Mouse (Mus musculus): Measurements from ENCODE around the gene Slain2. TPM values are rescaled to one million over a fixed set of nuclear protein-coding genes. Genes with fewer than 3 reads are reported as not detected.
A peak's percentile ranks its signal among the peaks of the same experiment; 100 is the strongest.
"Not testable (repeated sequence)": the region's sequence is repeated elsewhere in the genome, so short reads cannot be mapped to it uniquely, and the experiment has no call there.

The Slain2 gene
- polyA plus RNA-seq, 1 experiment from 2014 or later, result 11.8 TPM

DNA sequence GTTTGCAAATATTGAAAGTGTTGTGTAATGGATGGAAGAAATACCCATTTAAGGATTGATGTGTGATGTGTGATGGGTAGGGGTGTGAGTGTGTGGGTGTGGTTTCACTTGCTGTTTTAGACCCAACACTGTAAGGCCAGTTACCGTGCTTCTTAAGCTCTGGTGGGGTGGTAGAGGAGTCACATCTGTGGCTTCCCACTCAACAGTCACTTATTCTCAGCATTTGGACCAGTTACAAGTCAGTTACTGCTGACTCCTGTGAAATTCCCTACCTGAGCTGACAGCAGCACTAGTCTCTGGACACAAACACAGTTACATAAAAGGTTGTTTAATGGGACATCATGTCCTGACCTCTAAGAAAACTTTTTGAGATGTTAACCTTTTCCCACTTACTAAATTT, 34.0 kb downstream of the Slain2 start:
- no peak for DNase-seq (ENCODE audit: low spot score)

DNA sequence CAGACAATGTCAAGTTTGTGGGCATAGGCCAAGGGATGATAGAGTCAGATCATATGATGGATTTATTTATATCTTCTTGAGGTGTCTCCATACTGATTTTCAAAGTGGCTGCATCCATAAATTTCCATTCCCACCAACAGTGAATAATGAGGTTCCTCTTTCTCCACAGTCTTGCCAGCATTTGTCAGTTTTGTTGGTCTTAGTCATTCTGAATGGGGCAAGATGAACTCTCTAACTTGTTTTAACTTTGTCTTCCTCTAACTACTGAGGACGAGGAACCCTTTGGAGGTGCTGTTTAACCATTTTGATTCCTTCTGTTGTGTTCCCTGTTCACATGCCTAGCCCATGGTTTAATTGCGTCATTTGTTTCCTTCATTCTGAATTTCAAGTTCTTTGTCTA, 36.1 kb downstream of the Slain2 start:
- DNase-seq (ENCODE audit: low spot score), result no peak

DNA sequence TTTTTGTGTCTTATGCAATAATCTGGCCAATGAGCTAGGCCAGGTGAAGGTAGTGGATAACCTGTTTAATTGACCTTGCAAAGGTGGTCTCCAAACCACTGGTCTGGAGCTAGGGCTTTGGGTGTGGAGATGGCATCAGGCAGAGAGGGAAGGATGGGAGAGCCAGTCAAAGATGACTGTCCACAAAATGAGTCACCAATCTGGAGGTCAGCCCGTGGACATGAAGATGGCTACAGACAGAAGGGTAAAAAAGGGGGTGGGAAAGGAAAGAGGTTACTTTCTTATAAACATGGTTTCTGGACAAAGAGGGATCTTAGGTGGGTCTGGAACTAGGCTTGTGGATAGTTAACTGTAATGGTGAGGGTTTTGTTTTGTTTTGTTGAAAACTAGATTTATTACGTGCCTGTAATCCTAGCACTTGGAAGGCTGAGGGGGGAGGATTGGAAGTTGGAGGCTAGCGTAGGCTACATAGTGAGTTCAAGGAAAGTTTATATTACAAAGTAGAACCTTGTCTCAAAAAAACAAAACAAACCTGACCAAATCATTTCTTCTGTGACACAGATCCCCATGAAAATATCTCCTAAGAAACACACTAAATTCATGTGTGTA, 40.0 kb downstream of the Slain2 start:
- DNase-seq (ENCODE audit: low spot score), result no peak

DNA sequence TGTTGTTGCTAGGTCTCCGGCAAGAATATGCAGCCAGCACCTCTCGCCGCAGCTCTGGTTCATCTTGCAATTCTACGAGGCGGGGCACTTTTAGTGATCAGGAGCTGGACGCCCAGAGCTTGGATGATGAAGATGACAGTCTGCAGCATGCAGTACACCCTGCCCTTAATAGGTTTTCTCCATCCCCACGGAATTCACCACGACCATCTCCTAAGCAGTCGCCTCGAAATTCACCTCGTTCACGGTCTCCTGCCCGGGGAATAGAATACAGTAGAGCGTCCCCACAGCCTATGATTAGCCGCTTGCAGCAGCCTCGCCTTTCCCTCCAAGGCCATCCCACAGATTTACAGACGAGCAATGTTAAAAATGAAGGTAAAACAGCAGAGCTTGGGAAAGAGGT, 43.2 kb downstream of the Slain2 start:
- no peak for DNase-seq (ENCODE audit: low spot score)

DNA sequence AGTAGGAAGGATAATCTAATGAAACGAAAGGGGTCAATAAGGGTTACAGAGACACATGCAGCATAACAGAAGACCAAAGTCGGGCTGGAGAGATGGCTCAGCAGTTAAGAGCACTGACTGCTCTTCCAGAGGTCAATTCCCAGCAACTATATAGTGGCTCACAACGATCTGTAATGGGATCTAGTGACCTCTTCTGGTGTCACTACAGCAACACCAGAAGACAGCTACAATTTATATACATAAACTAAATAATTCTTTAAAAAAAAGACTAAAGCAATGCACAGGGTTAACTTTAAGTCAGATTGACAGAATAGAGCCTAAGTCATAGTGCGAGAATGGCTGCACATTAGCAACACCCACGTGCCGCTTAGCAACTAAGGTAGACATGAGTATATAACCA, 46.0 kb downstream of the Slain2 start:
- no peak for DNase-seq (ENCODE audit: low spot score)

DNA sequence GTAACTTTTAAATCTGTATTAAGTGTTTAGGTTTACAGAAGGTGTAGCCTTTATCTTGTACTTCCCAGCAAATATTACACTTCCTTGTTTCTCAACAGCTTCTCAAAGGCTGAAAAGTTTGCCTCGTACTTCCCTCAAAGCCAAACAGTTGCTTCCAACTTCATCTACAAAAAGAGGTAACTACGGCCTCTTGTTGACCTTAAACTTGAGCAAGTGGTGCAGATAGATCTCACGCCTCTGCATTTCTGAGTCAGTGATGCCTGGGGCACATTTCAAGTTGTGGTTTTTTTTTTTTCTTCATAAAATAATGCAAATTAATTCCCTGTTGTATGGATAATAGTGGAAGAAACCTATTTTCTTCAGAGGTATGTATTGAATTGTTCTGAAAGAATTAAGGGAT, 51.6 kb downstream of the Slain2 start:
- DNase-seq (ENCODE audit: low spot score), result no peak

DNA sequence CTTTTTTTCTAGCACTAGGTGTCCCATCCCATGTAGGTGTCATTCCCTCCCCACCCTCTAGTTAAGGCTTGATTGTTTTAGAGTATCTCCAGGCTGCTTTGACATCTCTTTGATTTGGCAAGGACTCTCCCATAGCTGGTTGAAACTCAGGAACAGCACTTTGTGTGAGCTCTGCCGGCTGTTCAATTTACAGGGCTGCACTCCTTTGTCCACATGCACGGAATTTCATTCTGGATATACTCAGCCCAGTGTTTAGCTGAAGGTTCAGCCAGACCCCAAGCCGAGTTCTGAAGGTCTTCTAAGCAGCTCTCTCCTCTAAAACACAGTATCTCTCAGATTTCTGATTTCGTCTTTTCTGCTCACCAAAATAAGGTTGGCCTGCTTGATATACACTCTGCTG, 58.3 kb downstream of the Slain2 start:
- DNase-seq (ENCODE audit: low spot score), result no peak

DNA sequence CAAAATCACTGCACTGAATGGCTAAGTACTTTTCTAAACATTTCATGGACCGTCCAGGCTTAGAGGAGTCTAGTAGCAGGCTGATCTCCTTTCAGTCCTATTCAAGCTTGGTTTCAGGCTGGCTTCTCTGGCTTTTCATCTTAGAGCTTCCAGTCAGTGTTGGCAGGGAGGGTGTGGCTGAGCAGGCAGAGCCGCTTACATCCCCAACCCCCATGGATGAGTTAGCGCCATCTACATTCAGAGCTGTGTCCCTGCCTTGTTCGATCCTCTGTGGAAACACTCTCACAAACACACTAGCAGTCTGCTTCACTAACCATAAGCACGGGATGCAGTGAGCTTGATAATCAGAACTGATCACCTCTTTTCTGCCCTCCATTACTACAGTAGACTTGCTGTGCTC, 58.8 kb downstream of the Slain2 start:
- DNase-seq (ENCODE audit: low spot score), result no peak

DNA sequence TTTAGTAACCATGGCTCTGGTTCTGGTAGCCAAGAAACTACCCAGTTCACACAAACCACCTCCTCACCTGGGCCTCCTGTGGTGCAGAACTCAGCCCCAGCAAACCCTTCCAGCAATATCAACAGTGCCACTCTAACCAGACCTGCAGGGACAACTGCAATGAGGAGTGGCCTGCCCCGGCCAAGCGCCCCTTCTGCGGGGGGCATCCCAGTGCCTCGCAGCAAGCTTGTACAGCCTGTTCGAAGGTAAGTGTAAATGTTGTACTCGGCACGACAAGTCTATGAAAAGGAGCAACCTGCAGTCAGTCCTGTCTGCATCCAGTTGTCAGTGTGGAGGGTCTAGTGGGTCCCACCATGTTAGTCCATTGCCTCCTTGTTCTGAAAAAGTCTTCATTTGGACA, 60.5 kb downstream of the Slain2 start, which contains the start of gene Gm10135:
Gene Gm10135, minus strand, starts transcription at position 101 of the 400 bp plus-strand sequence.
- no peak for DNase-seq (ENCODE audit: low spot score)

DNA sequence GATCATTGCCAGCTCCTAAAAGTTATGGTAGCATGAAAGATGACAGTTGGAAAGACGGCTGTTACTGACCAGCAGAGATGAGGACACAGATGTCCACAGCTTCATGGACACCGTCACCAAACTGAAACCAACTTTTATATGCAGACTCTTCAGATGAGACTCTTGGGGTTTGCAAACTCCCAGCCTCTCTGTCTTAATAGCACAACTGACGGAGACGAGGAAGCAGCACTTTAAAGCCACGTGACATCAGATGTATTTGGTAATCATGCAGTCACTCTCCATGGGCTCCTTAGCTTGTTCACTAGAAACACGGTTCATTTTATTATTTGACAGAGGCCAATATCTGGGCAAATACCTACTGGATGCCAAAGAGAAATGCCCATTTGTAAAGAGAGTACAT, 61.9 kb downstream of the Slain2 start:
- no peak for DNase-seq (ENCODE audit: low spot score)

DNA sequence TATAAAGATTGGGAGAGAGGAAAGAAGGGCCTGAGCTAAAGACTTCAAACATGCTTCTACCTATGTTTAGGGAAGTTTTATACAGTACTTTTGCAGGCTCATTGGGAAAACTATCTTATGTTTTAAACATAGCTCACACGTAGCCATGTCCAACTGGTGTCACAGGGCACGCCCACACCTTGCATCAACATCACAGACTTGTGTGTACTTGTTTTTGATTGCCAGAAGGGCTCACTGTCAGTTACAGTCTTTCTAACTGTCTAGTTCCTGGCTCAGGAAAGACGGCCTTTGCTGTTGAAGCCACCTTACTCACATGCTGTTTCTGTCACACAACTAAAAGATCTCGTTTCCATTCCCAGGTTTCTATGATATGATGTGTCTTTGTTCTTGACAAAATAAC, 62.4 kb downstream of the Slain2 start:
- DNase-seq (ENCODE audit: low spot score), result no peak

DNA sequence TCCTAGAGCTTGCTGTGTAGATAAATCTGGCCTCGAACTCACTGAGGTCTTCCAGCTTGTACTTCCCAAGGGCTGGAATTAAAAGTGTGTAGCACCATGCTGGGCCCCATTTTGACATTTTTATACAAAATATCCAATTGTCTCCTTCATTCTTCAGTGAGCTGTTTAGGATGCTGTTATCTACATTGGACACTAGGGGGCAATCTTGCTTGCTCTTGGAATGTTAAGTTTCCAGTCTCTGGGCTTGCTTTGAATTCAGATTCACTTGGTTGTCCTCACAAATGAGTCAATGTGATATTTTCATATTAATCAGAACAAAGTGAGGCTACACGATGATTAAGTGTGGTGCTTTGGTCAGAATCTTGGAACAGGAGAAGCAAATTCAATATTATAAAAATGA, 70.0 kb downstream of the Slain2 start:
- peak; percentile 58 for DNase-seq (ENCODE audit: low spot score)

DNA sequence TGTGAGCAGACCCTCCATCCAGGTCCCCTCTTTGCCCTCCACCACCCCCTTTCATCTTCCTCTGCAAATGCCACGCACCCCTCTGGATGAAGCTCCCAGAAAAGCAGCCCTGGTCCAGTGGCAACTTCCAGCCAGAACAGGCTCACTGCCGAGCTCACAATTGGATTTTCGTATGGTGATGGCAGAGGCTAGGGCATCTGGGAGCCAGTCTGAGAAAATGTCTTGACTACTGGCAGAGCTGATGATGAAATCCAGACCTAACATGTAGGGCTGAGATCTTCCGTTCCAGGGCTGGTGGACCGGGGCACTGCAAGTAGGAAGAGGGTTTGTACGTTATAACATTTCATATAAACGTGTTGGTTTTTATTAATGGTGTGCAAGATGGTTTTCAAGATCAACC, 73.7 kb downstream of the Slain2 start:
- DNase-seq (ENCODE audit: low spot score), result no peak

DNA sequence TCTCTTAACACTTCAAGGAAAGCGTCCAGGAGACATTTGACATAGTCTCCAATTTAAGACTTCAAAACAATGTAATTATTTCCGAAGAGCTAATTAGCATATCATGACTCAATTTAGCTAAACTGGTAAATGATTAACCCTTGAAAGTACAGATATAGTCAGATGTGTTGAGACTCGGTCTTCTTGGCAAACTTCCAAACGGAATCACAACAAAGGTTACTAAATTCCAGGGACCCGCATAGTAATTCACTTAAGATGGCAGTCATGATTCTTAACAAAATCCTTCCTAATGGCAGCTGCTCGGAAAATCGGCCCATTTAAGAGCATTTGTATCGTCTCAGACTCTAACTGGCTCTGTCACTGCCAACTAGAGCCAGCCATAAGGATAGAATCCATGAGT, 75.7 kb downstream of the Slain2 start:
- DNase-seq (ENCODE audit: low spot score), result no peak

DNA sequence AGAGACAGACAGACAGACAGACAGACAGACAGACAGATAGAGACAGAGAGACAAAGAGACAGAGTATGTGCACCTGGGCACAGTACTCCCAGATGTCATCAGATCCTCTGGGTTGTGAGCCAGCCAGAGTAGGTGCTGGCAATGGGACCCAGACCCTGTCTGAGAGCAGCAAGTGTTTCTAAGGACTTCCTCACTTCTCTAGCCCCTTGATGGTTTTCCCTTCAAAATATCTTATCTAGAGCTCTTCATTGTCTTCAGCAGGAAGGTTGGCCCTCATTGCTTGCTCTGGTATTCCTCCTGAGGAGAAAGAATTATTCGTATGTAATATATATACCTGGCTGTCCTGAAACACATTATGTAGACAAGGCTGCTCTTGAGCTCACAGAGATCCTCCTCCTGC, 78.4 kb downstream of the Slain2 start:
- DNase-seq (ENCODE audit: low spot score), result no peak

DNA sequence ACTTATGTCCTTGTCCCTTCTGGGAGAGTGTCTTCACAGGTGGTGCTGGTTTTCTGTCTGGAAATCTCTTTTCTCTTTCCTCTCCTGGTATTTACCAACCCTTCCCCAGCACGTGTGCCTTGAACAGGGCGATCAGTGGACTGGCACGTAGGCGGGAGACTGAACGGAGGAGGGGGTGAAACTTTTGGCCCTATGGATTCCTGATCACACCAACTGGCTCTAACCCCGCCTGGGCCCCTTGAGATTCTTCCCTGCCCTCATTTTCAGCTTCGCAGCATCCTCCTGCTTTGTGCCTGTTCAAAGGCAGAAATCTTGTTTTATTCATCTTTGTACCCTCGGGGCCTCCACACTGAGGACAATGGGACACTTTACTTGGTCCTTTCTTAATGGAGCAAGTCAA, 80.3 kb downstream of the Slain2 start:
- no peak for DNase-seq (ENCODE audit: low spot score)

DNA sequence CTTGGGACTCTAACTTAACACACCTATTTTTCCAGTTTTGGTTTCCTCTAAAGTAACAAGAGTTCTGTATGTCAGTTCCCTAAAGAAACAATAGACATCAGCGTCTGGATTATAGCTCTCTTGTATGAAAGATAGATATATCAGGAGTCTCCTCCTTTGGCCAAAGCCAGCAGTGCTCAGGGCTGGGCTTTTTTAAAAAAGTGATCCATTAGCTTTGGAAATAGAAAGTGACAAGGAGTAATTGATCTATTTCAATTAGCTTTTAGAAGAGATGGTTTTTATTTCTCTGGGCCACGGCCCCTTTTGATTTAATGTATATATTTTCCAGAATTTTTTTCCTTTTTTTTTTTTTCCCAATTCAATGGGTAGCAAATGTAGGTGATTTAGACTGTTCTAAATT, 80.8 kb downstream of the Slain2 start:
- no peak for DNase-seq (ENCODE audit: low spot score)

DNA sequence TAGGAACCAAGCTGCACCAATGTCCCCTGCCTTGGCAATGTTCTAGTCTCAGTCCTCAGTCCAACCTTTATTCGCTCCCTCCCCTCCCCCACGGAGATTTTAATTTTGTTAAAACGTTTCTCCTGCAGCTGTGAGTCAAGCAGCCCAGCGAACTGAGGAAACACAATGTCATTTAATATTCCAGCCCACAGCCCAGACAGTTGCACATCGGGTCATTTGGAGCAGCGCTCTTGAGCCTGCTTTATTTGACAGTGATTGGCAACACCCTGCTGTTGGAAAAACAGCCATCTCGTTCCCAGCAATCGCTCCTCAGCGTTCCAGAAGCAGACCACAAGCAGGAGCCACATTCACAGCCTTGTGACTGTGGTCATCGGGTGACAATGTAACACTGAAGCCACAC, 81.3 kb downstream of the Slain2 start:
- no peak for DNase-seq (ENCODE audit: low spot score)

DNA sequence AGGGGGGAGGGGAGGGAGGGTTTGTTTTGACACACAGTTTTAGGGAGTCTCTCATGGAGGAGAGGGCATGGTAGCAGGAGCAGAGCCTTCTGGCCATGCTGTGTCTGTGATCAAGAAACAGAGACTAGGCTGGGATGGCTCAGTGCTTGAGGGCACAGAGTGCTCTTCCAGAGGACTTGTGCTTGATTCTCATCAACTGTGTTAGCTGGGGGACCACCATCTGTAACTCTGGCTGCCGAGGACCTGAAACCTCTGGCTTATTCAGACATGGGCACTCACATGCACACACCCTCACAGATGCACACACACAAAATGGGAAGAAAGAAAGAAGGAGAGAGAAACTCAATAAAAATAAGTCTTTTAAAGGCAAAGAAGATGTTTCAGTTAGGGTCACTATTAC, 84.4 kb downstream of the Slain2 start:
- DNase-seq (ENCODE audit: low spot score), result not testable (repeated sequence)

DNA sequence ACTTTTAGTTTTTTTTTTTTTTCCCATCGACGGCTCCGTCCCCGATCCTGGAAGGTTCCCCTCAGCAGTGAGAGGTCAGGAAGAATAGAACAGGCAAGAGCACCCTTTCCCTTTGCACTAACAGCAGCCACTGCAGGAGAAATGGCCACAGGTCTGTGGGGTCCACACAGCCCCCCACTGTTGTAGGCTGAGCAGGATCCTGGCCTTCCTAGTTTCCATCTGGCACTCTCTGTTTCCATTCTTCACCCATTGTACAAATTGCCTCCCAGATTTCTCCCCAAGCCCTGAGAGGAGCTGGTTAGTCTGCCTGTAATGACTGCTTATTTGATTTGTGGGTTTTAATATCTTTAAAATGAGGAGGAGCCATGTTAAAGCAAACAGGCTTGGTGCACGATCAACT, 89.9 kb downstream of the Slain2 start:
- no peak for DNase-seq (ENCODE audit: low spot score)

DNA sequence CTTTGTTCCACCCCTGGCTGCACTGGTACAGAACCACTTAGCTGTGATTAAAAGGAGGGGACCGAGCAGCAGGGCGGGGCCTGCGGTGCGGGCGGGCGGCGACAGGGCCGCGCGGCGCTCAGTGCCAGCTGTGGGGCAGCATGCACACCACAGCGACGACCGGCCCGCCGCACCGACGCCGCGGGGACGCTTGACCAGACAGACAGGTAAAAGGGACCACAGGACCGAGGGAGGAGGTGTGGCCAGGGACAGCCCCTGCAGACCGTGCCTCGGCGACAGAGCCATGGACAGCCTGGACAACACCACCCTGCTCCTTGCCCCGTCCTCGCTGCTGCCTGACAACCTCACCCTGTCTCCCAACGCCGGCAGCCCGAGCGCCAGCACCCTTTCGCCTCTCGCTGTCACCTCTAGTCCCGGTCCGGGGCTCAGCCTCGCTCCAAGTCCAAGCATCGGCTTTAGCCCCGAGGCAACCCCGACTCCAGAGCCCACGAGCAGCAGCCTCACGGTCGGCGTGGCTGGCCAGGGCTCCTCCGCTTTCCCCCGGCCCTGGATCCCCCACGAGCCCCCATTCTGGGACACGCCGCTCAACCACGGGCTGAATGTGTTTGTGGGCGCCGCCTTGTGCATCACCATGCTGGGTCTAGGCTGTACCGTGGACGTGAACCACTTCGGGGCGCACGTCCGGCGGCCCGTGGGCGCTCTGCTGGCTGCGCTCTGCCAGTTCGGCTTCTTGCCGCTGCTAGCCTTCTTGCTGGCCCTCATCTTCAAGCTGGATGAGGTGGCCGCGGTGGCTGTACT, 92.9 kb downstream of the Slain2 start, which contains the start of gene Slc10a4:
Gene Slc10a4, plus strand, starts transcription at position 100 of the 798 bp plus-strand sequence.
- DNase-seq (ENCODE audit: low spot score), result no peak

DNA sequence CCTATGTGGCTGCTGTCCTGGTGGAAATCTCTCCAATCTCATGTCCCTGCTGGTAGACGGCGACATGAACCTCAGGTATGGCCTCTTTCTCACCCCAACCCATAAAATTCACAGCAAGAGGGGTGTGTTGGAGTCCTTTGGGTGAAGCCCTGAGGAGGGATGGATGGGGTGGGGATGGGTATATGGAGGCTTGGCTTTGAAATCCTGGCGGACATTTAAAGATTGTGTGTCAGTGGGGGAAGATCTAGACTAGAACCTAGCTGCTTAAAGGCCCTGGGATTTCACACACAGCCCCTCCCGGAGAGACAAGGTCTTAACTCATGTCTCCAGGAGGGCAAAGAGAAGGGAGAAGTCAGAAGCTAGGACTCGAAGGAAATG, 93.5 kb downstream of the Slain2 start:
- DNase-seq (ENCODE audit: low spot score), result no peak

DNA sequence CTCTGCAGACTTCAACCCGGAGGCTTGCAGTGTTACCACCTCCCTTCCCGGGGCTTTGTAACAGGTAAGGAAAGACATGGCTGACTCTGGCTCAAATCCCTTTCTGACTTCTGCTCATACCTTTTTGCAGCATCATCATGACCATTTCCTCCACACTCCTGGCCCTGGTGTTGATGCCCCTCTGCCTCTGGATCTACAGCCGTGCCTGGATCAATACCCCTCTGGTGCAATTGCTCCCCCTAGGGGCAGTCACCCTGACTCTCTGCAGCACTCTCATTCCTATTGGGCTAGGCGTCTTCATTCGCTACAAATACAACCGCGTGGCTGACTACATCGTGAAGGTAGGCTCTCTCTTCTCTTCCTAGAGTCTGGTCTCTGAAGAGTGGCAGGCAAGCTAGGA, 94.1 kb downstream of the Slain2 start:
- DNase-seq (ENCODE audit: low spot score), result not testable (repeated sequence)
